Comparison of ENCODE assay signal across 12 mouse cellular contexts in the genomic region with DNA sequence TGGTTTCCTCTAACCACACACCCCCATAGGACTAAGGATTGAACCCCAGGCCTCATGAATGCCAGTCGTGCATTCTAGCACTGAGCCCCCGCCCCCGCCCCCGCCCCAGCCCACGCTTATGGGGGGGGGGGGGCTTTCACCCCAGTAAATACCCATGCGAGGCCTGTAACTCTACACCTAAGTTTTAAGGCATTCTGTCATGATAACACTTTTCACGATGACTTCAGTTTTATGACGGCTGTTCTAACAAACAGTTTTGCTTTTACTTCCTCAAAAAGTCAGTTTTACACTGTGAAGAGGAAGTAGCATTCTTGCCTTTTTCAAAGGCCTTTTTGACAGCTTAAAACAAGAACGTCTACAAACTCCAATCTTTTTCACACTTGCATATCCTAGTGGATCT. TPM values are rescaled to one million over a fixed set of nuclear protein-coding genes. Genes with fewer than 3 reads are reported as not detected.
A peak's percentile ranks its signal among the peaks of the same experiment; 100 is the strongest.
DNase-seq lines count a peak whose midpoint lies in the region; ATAC-seq lines count a peak whose summit lies in the region.
"Had no signal": no experiment of that assay in that cellular context is flagged by ENCODE, and none has a peak within 500 bp of the region (broad histone marks: within the 10 kb centered on the region; RNA-seq: fewer than 3 reads in every experiment).

No protein-coding gene starts in this region.

- intact Hi-C loops in left cerebral cortex, postnatal 25 days (cut with DNase I): no loop called here

- no peak overlapping the region for H3K9ac ChIP-seq in liver, embryonic 11.5 days (ENCODE audit: low read depth, low read length)
- peak overlapping the region; percentile 32; the same call in 1 of the 2 replicates for H3K9ac ChIP-seq in intestine, embryonic 16.5 days (ENCODE audit: low read depth, low read length)
- H3K9ac ChIP-seq in forebrain, embryonic 11.5 days (ENCODE audit: low read length): no peak overlapping the region
- H3K9ac ChIP-seq: forebrain, embryonic 12.5 days; neural tube, embryonic 13.5 days had no signal

- H3K4me3 ChIP-seq in liver, embryonic 11.5 days (ENCODE audit: low read depth, low read length): no peak overlapping the region
- no peak overlapping the region for H3K4me3 ChIP-seq in intestine, embryonic 16.5 days (ENCODE audit: low read length)
- H3K4me3 ChIP-seq in forebrain, embryonic 11.5 days (ENCODE audit: low read depth, low read length): no peak overlapping the region
- H3K4me3 ChIP-seq: forebrain, embryonic 12.5 days; neural tube, embryonic 13.5 days had no signal

- no peak for DNase-seq in liver, embryonic 11.5 days (ENCODE audit: low spot score)
- DNase-seq in liver (no peak), MEL-GATA-1-ER (ENCODE audit: extremely low read depth, low read depth) (peak; percentile 97)
- DNase-seq in forebrain, embryonic 11.5 days (ENCODE audit: low spot score): no peak
- no peak for DNase-seq in c-Kit-positive CD71-positive TER-119-positive erythroid progenitor cells, embryonic 14.5 days (ENCODE audit: low spot score)
- DNase-seq in left cerebral cortex, postnatal 25 days (ENCODE audit: low spot score in 2 of 2): no peak
- DNase-seq: kidney, adult 11 months; lung, postnatal 4 days had no signal

- H3K4me1 ChIP-seq in liver, embryonic 11.5 days (replicated peaks; ENCODE audit: control insufficient read depth, insufficient read depth, low read length): peaks cover 15% of the 10 kb centered on the region
- H3K4me1 ChIP-seq in intestine, embryonic 16.5 days (ENCODE audit: control insufficient read depth, insufficient read depth, low read length): peaks cover 17% of the 10 kb centered on the region
- H3K4me1 ChIP-seq in forebrain, embryonic 11.5 days (replicated peaks; ENCODE audit: control insufficient read depth, insufficient read depth, low read length): no peaks in the 10 kb centered on the region; the same call in 1 of the 2 replicates

- H3K27me3 ChIP-seq in liver, embryonic 11.5 days (replicated peaks; ENCODE audit: control insufficient read depth, insufficient read depth, low read length): no peaks in the 10 kb centered on the region
- no peaks in the 10 kb centered on the region for H3K27me3 ChIP-seq in intestine, embryonic 16.5 days (replicated peaks; ENCODE audit: control insufficient read depth, insufficient read depth, low read length)
- no peaks in the 10 kb centered on the region for H3K27me3 ChIP-seq in forebrain, embryonic 11.5 days (ENCODE audit: control insufficient read depth, insufficient read depth, low read length)
- H3K27me3 ChIP-seq: forebrain, embryonic 12.5 days; neural tube, embryonic 13.5 days had no signal

- 25% methylated on average over 9 of the region's 9 CpGs for WGBS in liver, embryonic 11.5 days
- 20% methylated on average over 9 of the region's 9 CpGs for WGBS in intestine, embryonic 16.5 days
- WGBS in forebrain, embryonic 11.5 days: 59% methylated on average over 9 of the region's 9 CpGs

- H3K27ac ChIP-seq in liver, embryonic 11.5 days (ENCODE audit: low read depth, low read length): 0 out of 2 replicates have a peak overlapping the region, but pooled peaks have one; percentile 16
- no peak overlapping the region for H3K27ac ChIP-seq in intestine, embryonic 16.5 days (ENCODE audit: low read length)
- H3K27ac ChIP-seq in forebrain, embryonic 11.5 days (ENCODE audit: low read depth, low read length): no peak overlapping the region
- H3K27ac ChIP-seq: forebrain, embryonic 12.5 days; neural tube, embryonic 13.5 days had no signal

- no peak for ATAC-seq in liver, embryonic 11.5 days (replicated peaks; ENCODE audit: low FRiP score)
- ATAC-seq in intestine, embryonic 16.5 days: peak; percentile 52
- peak; percentile 57; the same call in 1 of the 2 replicates for ATAC-seq in monocyte, adult 5-6 weeks (replicated peaks; ENCODE audit: insufficient number of reproducible peaks, low FRiP score, low TSS enrichment, poor library complexity, severe bottlenecking)
- ATAC-seq in forebrain, embryonic 11.5 days (replicated peaks; ENCODE audit: low FRiP score): no peak

- H3K9me3 ChIP-seq in liver, embryonic 11.5 days (ENCODE audit: control insufficient read depth, low read length): no peaks in the 10 kb centered on the region
- no peaks in the 10 kb centered on the region for H3K9me3 ChIP-seq in intestine, embryonic 16.5 days (ENCODE audit: control insufficient read depth, low read length)
- no peaks in the 10 kb centered on the region for H3K9me3 ChIP-seq in forebrain, embryonic 11.5 days (ENCODE audit: control insufficient read depth, low read length)
- H3K9me3 ChIP-seq: forebrain, embryonic 12.5 days; neural tube, embryonic 13.5 days had no signal

- H3K36me3 ChIP-seq in liver, embryonic 11.5 days (ENCODE audit: control insufficient read depth, insufficient read depth, low read length): no peaks in the 10 kb centered on the region
- no peaks in the 10 kb centered on the region for H3K36me3 ChIP-seq in intestine, embryonic 16.5 days (ENCODE audit: control insufficient read depth, insufficient read depth, low read length)
- H3K36me3 ChIP-seq in forebrain, embryonic 11.5 days (ENCODE audit: control insufficient read depth, insufficient read depth, low read length): no peaks in the 10 kb centered on the region
- H3K36me3 ChIP-seq: forebrain, embryonic 12.5 days; neural tube, embryonic 13.5 days had no signal

- H3K4me2 ChIP-seq in liver, embryonic 11.5 days: peak overlapping the region; percentile 22; the same call in 1 of the 2 replicates
- 0 out of 2 replicates have a peak overlapping the region, but pooled peaks have one; percentile 30 for H3K4me2 ChIP-seq in intestine, embryonic 16.5 days (ENCODE audit: low read depth, low read length)
- H3K4me2 ChIP-seq in forebrain, embryonic 11.5 days (ENCODE audit: low read depth, low read length, severe bottlenecking): no peak overlapping the region
- H3K4me2 ChIP-seq: forebrain, embryonic 12.5 days; neural tube, embryonic 13.5 days had no signal

RNA-seq across cellular contexts. Expression of gene Ankrd44, which starts 11.8 kb away (rescaled TPM):
- polyA plus RNA-seq in liver, embryonic 11.5 days (2014; fragmentation: Nextera tagmentation; extraction: Ambion mirVana): 11.8 and 12.1 TPM in 2 replicates
- 7.2 and 7.6 TPM in 2 replicates for polyA plus RNA-seq in intestine, embryonic 16.5 days (2015; fragmentation: Nextera tagmentation; extraction: Ambion mirVana)
- total RNA-seq in monocyte, adult 5-6 weeks (2017): 321 to 541 TPM (median 341 TPM) in 3 replicates
- polyA plus RNA-seq in forebrain, embryonic 11.5 days (2014; fragmentation: Nextera tagmentation; extraction: Ambion mirVana): 19.1 and 19.3 TPM in 2 replicates
- total RNA-seq in left cerebral cortex, postnatal 25 days (2021): 10 to 100 TPM; 22.1 to 22.2 TPM

Comparison
In these comparisons a context has a peak if more than half of its experiments do, and no peak if none do; other contexts are left out.
1. ATAC-seq: peak in intestine, embryonic 16.5 days (single experiment) and monocyte, adult 5-6 weeks (single experiment); none in liver, embryonic 11.5 days (single experiment) and forebrain, embryonic 11.5 days (single experiment).